Mouse (Mus musculus) cerebellum, adult 9-11 months (tissue): ENCODE measurements around the gene Gm4353.

Experiments
- DNase-seq: peaks from one replicate; pipeline ENCODE4 v3.0.0; 2022

Gm4353 gene

GRCm38 (mm10) chr7:116039538-116040466 is 44.6 kb downstream of the Gm4353 start:
- peak; percentile 72 for DNase-seq

GRCm38 (mm10) chr7:116039196-116039537 is 45.3 kb downstream of the Gm4353 start, which contains the start of gene 1110004F10Rik:
1110004F10Rik (plus strand) TSS chr7:116039397.
- no peak for DNase-seq

DNA sequence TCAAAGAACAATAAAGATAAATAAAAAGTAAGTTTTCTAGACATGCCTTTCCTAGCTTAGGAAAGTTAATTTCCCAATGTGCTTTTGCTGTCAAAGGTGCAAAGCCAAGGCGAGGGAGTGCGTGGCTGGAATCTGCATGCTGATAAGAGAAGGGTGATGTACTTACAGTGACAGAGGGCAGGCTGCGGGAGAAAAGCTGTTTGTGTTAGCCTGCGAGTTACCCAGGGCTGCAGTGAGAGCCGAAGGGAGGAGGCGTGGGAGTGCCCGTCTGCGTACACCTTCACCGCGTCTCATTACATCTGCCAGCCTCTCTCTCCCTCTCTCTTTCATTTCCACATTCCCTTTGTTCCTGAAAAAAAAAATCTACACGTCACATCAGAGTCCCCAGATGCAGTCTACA is 45.9 kb downstream of the Gm4353 start, which contains the start of gene Sox6:
Gene Sox6, minus strand, starts transcription at position 286 of the 400 bp plus-strand sequence.
- DNase-seq = no peak

- DNase-seq = no peak
Measured at GRCm38 (mm10) chr7:116038024-116038423, 46.4 kb downstream of the Gm4353 start.

GRCm38 (mm10) chr7:116036591-116037555 is 47.6 kb downstream of the Gm4353 start:
- DNase-seq = no peak

DNA sequence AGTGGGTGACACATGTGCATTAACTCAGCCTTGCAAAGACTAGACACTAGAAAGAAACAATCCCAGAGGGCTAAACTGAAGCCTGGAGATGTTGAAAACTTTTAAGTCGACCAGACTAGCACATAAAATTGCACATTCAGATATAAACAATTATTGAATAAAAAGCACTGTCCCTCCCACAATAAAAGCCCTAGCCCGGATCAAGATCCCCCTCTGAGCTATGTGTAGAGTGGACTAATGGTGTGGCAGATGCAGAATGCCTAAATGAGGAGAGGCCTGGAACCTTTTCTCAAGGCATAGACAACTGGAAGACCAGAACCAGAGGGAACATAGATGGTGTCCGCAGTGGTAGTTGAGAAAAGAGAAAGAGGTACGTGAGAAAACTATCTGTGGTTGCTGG is 48.9 kb downstream of the Gm4353 start:
- DNase-seq = no peak

- DNase-seq = no peak
Measured at GRCm38 (mm10) chr7:116034282-116034758, 50.1 kb downstream of the Gm4353 start.

- peak; percentile 22 for DNase-seq
Measured at GRCm38 (mm10) chr7:116033371-116034241, 50.8 kb downstream of the Gm4353 start.
